Mouse (Mus musculus): ENCODE measurements around the gene Itk. TPM values are rescaled to one million over a fixed set of nuclear protein-coding genes. Genes with fewer than 3 reads are reported as not detected.
A peak's percentile ranks its signal among the peaks of the same experiment; 100 is the strongest.
"Not testable (repeated sequence)": the region's sequence is repeated elsewhere in the genome, so short reads cannot be mapped to it uniquely, and the experiment has no call there.

Itk gene
- polyA plus RNA-seq (2012; ENCODE audit: insufficient read depth, insufficient read length, missing spikeins), result 0.35 TPM in 1 of 2 replicates, not detected in the other

- no peak within 1 kb of the TSS for H3K4me3 ChIP-seq (ENCODE audit: insufficient read depth, low read length)
These were observed at the start of gene Itk for GRCm38 (mm10) chr11:46389336-46390117. Itk (minus strand) TSS chr11:46389515.

GRCm38 (mm10) chr11:46437459-46438000 is 48.2 kb upstream of the Itk start:
- peak overlapping the region; percentile 86 for H3K27ac ChIP-seq (ENCODE audit: insufficient read depth, low read depth, low read length)
- TF ChIP-seq CTCF (IDR thresholded peaks at IDR 0.05; ENCODE audit: low read depth, low read length) (no peak; the same call in 1 of the 2 replicates), POLR2A (IDR thresholded peaks at IDR 0.05; ENCODE audit: borderline replicate concordance, low read depth, low read length) (no peak)
- peaks cover 7% of the 10 kb centered on the region; the same call in 1 of the 2 replicates for H3K4me1 ChIP-seq (ENCODE audit: control insufficient read depth, insufficient read depth, low read length)
- H3K4me3 ChIP-seq (ENCODE audit: insufficient read depth, low read length), result peak overlapping the region; percentile 96

More at GRCm38 (mm10) chr11:46389336-46390117, at the start of gene Itk:
- Histone ChIP-seq H3K27ac (ENCODE audit: insufficient read depth, low read depth, low read length) (no peak within 1 kb of the TSS), H3K4me1 (ENCODE audit: control insufficient read depth, insufficient read depth, low read length) (no peaks in the 10 kb centered on the region)
- TF ChIP-seq CTCF (IDR thresholded peaks at IDR 0.05; ENCODE audit: low read depth, low read length) (no peak), POLR2A (IDR thresholded peaks at IDR 0.05; ENCODE audit: borderline replicate concordance, low read depth, low read length) (no peak)

GRCm38 (mm10) chr11:46436760-46437458 is 47.6 kb upstream of the Itk start, which contains the start of gene Med7:
Med7 (plus strand) TSS chr11:46436925.
- H3K27ac ChIP-seq (ENCODE audit: insufficient read depth, low read depth, low read length), result peak within 1 kb of the TSS; percentile 86
- TF ChIP-seq POLR2A (IDR thresholded peaks at IDR 0.05; ENCODE audit: borderline replicate concordance, low read depth, low read length) (no peak), CTCF (IDR thresholded peaks at IDR 0.05; ENCODE audit: low read depth, low read length) (no peak)
- peak within 1 kb of the TSS; percentile 96 for H3K4me3 ChIP-seq (ENCODE audit: insufficient read depth, low read length)
- H3K4me1 ChIP-seq (ENCODE audit: control insufficient read depth, insufficient read depth, low read length), result peaks cover 7% of the 10 kb centered on the region; the same call in 1 of the 2 replicates

- no peak overlapping the region for H3K27ac ChIP-seq (ENCODE audit: insufficient read depth, low read depth, low read length)
- H3K4me1 ChIP-seq (ENCODE audit: control insufficient read depth, insufficient read depth, low read length), result peaks cover 7% of the 10 kb centered on the region; the same call in 1 of the 2 replicates
- no peak overlapping the region for H3K4me3 ChIP-seq (ENCODE audit: insufficient read depth, low read length)
- no peak for TF ChIP-seq POLR2A (IDR thresholded peaks at IDR 0.05; ENCODE audit: borderline replicate concordance, low read depth, low read length)
- no peak for TF ChIP-seq CTCF (IDR thresholded peaks at IDR 0.05; ENCODE audit: low read depth, low read length)
These were observed 46.0 kb upstream of the Itk start for GRCm38 (mm10) chr11:46435363-46435762.

GRCm38 (mm10) chr11:46431129-46431528 is 41.8 kb upstream of the Itk start:
- peaks cover 2% of the 10 kb centered on the region; the same call in 1 of the 2 replicates for H3K4me1 ChIP-seq (ENCODE audit: control insufficient read depth, insufficient read depth, low read length)
- no peak overlapping the region for H3K4me3 ChIP-seq (ENCODE audit: insufficient read depth, low read length)
- TF ChIP-seq CTCF (IDR thresholded peaks at IDR 0.05; ENCODE audit: low read depth, low read length) (peak; percentile 32; the same call in 1 of the 2 replicates), POLR2A (IDR thresholded peaks at IDR 0.05; ENCODE audit: borderline replicate concordance, low read depth, low read length) (no peak)
- H3K27ac ChIP-seq (ENCODE audit: insufficient read depth, low read depth, low read length), result no peak overlapping the region

GRCm38 (mm10) chr11:46430123-46430522 is 40.8 kb upstream of the Itk start:
- Histone ChIP-seq H3K27ac (ENCODE audit: insufficient read depth, low read depth, low read length) (no peak overlapping the region), H3K4me1 (ENCODE audit: control insufficient read depth, insufficient read depth, low read length) (no peaks in the 10 kb centered on the region)

GRCm38 (mm10) chr11:46428131-46428530 is 38.8 kb upstream of the Itk start:
- not testable (repeated sequence) for H3K4me3 ChIP-seq (ENCODE audit: insufficient read depth, low read length); H3K4me1 ChIP-seq (ENCODE audit: control insufficient read depth, insufficient read depth, low read length); H3K27ac ChIP-seq (ENCODE audit: insufficient read depth, low read depth, low read length)

More at GRCm38 (mm10) chr11:46430123-46430522, 40.8 kb upstream of the Itk start:
- H3K4me3 ChIP-seq (ENCODE audit: insufficient read depth, low read length), result no peak overlapping the region
- TF ChIP-seq POLR2A (IDR thresholded peaks at IDR 0.05; ENCODE audit: borderline replicate concordance, low read depth, low read length), result no peak

- TF ChIP-seq CTCF (IDR thresholded peaks at IDR 0.05; ENCODE audit: low read depth, low read length) (no peak), POLR2A (IDR thresholded peaks at IDR 0.05; ENCODE audit: borderline replicate concordance, low read depth, low read length) (no peak)
- H3K27ac ChIP-seq (ENCODE audit: insufficient read depth, low read depth, low read length), result no peak overlapping the region
- H3K4me3 ChIP-seq (ENCODE audit: insufficient read depth, low read length), result no peak overlapping the region
- H3K4me1 ChIP-seq (ENCODE audit: control insufficient read depth, insufficient read depth, low read length), result no peaks in the 10 kb centered on the region
These were observed 32.0 kb upstream of the Itk start for GRCm38 (mm10) chr11:46421086-46421888.

GRCm38 (mm10) chr11:46418860-46419259 is 29.5 kb upstream of the Itk start:
- Histone ChIP-seq H3K4me3 (ENCODE audit: insufficient read depth, low read length) (no peak overlapping the region), H3K27ac (ENCODE audit: insufficient read depth, low read depth, low read length) (no peak overlapping the region), H3K4me1 (ENCODE audit: control insufficient read depth, insufficient read depth, low read length) (no peaks in the 10 kb centered on the region)
- TF ChIP-seq POLR2A (IDR thresholded peaks at IDR 0.05; ENCODE audit: borderline replicate concordance, low read depth, low read length) (no peak), CTCF (IDR thresholded peaks at IDR 0.05; ENCODE audit: low read depth, low read length) (no peak)

Measured in bone marrow macrophage, adult 2 months (primary cell).